8 mouse cellular contexts compared by ENCODE assay signal in the genomic region with DNA sequence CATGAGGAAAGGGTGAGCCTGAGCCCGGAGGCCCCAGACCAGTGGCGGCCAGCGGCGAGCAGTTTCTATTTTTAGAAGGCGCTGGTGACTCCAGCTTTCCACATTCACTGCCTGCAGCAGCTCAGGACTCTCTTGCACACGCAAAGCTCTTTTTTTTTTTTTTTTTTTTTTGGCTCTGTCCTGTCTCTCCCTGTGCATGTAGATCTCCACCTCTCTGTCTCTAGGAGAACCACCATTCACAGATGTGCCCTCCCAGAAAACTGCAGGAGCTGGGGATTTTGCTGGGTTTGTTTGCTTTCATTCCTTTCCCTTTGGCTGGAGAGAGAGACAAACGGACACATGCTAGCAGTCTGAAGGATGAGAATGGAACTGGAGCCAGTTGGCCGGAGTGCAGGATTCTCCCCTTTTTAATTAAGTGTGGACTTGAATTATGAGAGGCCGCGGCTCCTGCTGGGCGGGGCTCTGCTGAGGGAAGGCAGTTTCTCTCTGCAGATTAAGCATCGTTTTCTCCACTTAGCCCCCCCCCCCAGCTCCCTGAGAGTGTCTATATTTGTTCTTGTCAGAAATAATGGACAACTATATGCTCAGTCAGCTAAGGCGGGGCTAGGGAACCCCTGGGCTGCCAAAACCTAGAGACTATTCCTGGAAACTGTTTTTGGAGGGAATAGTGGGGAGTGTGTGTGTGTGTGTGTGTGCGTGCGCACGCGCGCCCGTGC. TPM values are rescaled to one million over a fixed set of nuclear protein-coding genes. Genes with fewer than 3 reads are reported as not detected.
DNase-seq lines count a peak whose midpoint lies in the region; ATAC-seq lines count a peak whose summit lies in the region.

No protein-coding gene starts in this region.

- no peak overlapping the region for H3K4me2 ChIP-seq in forebrain, embryonic 15.5 days (replicated peaks)

- peak overlapping the region; percentile 72 for H3K4me3 ChIP-seq in megakaryocyte, embryonic 14.5 days (replicated peaks)
- H3K4me3 ChIP-seq in forebrain, embryonic 15.5 days, result no peak overlapping the region

- peak overlapping the region; percentile 38; the same call in 1 of the 2 replicates for H3K27ac ChIP-seq in forebrain, embryonic 15.5 days (replicated peaks)

- 36% methylated on average over 19 of the region's 19 CpGs for WGBS in forebrain, embryonic 15.5 days

- H3K9me3 ChIP-seq in megakaryocyte, embryonic 14.5 days, result peaks cover 10% of the 10 kb centered on the region
- H3K9me3 ChIP-seq in forebrain, embryonic 15.5 days, result no peaks in the 10 kb centered on the region

- no peak for ATAC-seq in megakaryocyte, adult 5-6 weeks (ENCODE audit: poor library complexity, severe bottlenecking)
- no peak for ATAC-seq in forebrain, embryonic 15.5 days (replicated peaks)

- no peak overlapping the region for H3K9ac ChIP-seq in forebrain, embryonic 15.5 days (replicated peaks)

- no peaks in the 10 kb centered on the region for H3K36me3 ChIP-seq in megakaryocyte, embryonic 14.5 days (replicated peaks; ENCODE audit: low read length)
- no peaks in the 10 kb centered on the region for H3K36me3 ChIP-seq in forebrain, embryonic 15.5 days

- H3K4me1 ChIP-seq in megakaryocyte, embryonic 14.5 days, result peaks cover 18% of the 10 kb centered on the region
- H3K4me1 ChIP-seq in forebrain, embryonic 15.5 days, result peaks cover 11% of the 10 kb centered on the region

- peaks cover 44% of the 10 kb centered on the region for H3K27me3 ChIP-seq in megakaryocyte, embryonic 14.5 days (replicated peaks)
- H3K27me3 ChIP-seq in forebrain, embryonic 15.5 days, result peaks cover 26% of the 10 kb centered on the region

- peak; percentile 29 for DNase-seq in kidney, adult 9 months
- peak; percentile 23 for DNase-seq in lung, postnatal 25 days (ENCODE audit: low spot score)
- no peak for DNase-seq in frontal cortex, postnatal 25 days (ENCODE audit: low spot score in 2 of 2)
- DNase-seq in cerebellum, adult 11-12 months, result no peak
- no peak for DNase-seq in urinary bladder, adult 18-20 months (ENCODE audit: low spot score in 2 of 2)

RNA-seq across cellular contexts. Expression of gene Etv4, which starts 5.8 kb away (rescaled TPM):
- 12.0 and 22.5 TPM in 2 replicates for polyA plus RNA-seq in megakaryocyte, embryonic 14.5 days (2012; ENCODE audit: insufficient read depth, low replicate concordance)
- total RNA-seq in megakaryocyte, adult 5-6 weeks (2015), result not detected in 2 replicates
- total RNA-seq in megakaryocyte, adult 5-6 weeks (2017), result not detected in 2 replicates
- 5.7 and 6.1 TPM in 2 replicates for polyA plus RNA-seq in forebrain, embryonic 15.5 days (2015; fragmentation: Nextera tagmentation; extraction: Ambion mirVana)

RNA-seq across cellular contexts. Expression of gene Dhx8, which starts 58.2 kb away (rescaled TPM):
- polyA plus RNA-seq in megakaryocyte, embryonic 14.5 days (2012; ENCODE audit: insufficient read depth, low replicate concordance), result 0.63 and 3.8 TPM in 2 replicates
- 18.5 and 18.8 TPM in 2 replicates for total RNA-seq in megakaryocyte, adult 5-6 weeks (2015)
- 36.9 and 39.1 TPM in 2 replicates for total RNA-seq in megakaryocyte, adult 5-6 weeks (2017)
- polyA plus RNA-seq in forebrain, embryonic 15.5 days (2015; fragmentation: Nextera tagmentation; extraction: Ambion mirVana), result 39.3 and 40.0 TPM in 2 replicates

Comparison
In these comparisons a context has a peak if more than half of its experiments do, and no peak if none do; other contexts are left out.
1. DNase-seq: peak in kidney, adult 9 months (single experiment) and lung, postnatal 25 days (single experiment); none in frontal cortex, postnatal 25 days (0 of 2), cerebellum, adult 11-12 months (single experiment) and urinary bladder, adult 18-20 months (0 of 2).